Mouse (Mus musculus) CH12F3 (cell line): ENCODE results near the gene Zdhhc1.

Experiments used
- in situ Hi-C: fragments of 300-500 bp; cut with MboI; formaldehyde crosslinking; loops from 2 replicates; pipeline ENCODE4 v1.14.3; 2020; ENCODE audit warnings: low sequenced_read_pairs

Gene Zdhhc1

GRCm38 (mm10) chr8:105496439-105497180, at the start of gene Zdhhc1:
Gene Zdhhc1, minus strand, starts transcription at chr8:105496902.
- in situ Hi-C loops = no loop called here

- in situ Hi-C loops = loop anchor here (10.0 kb wide), 1 partner anchor 60 kb away; no protein-coding TSS in a partner anchor
Observed at GRCm38 (mm10) chr8:105545249-105545648, 48.5 kb upstream of the Zdhhc1 start.

GRCm38 (mm10) chr8:105544544-105545205, 48.0 kb upstream of the Zdhhc1 start:
- in situ Hi-C loops = loop anchor here (10.0 kb wide), 1 partner anchor 60 kb away; no protein-coding TSS in a partner anchor

GRCm38 (mm10) chr8:105543703-105544102, 47.0 kb upstream of the Zdhhc1 start:
- in situ Hi-C loops = loop anchor here (10.0 kb wide), 1 partner anchor 59 kb away; no protein-coding TSS in a partner anchor

- in situ Hi-C loops = loop anchor here (10.0 kb wide), 1 partner anchor 58 kb away; no protein-coding TSS in a partner anchor
Observed at GRCm38 (mm10) chr8:105542808-105543207, 46.1 kb upstream of the Zdhhc1 start.

GRCm38 (mm10) chr8:105542032-105542656, 45.4 kb upstream of the Zdhhc1 start:
- in situ Hi-C loops = loop anchor here (10.0 kb wide), 1 partner anchor 57 kb away; no protein-coding TSS in a partner anchor

GRCm38 (mm10) chr8:105538940-105539339, 42.2 kb upstream of the Zdhhc1 start:
- in situ Hi-C loops = no loop called here

- in situ Hi-C loops = no loop called here
Observed at GRCm38 (mm10) chr8:105537011-105537677, 40.4 kb upstream of the Zdhhc1 start.

- in situ Hi-C loops = no loop called here
Observed at GRCm38 (mm10) chr8:105536546-105536945, 39.8 kb upstream of the Zdhhc1 start.

GRCm38 (mm10) chr8:105533892-105534329, 37.2 kb upstream of the Zdhhc1 start:
- in situ Hi-C loops = no loop called here

GRCm38 (mm10) chr8:105533439-105533838, 36.7 kb upstream of the Zdhhc1 start:
- in situ Hi-C loops = no loop called here

GRCm38 (mm10) chr8:105531774-105532173, 35.1 kb upstream of the Zdhhc1 start:
- in situ Hi-C loops = no loop called here

- in situ Hi-C loops = no loop called here
Observed at GRCm38 (mm10) chr8:105529271-105529670, 32.6 kb upstream of the Zdhhc1 start.

- in situ Hi-C loops = no loop called here
Observed at GRCm38 (mm10) chr8:105528206-105528605, 31.5 kb upstream of the Zdhhc1 start.

GRCm38 (mm10) chr8:105527110-105527509, 30.4 kb upstream of the Zdhhc1 start:
- in situ Hi-C loops = no loop called here

GRCm38 (mm10) chr8:105522890-105523289, 26.2 kb upstream of the Zdhhc1 start:
- in situ Hi-C loops = no loop called here

- in situ Hi-C loops = no loop called here
Observed at GRCm38 (mm10) chr8:105521995-105522769, 25.5 kb upstream of the Zdhhc1 start.

- in situ Hi-C loops = no loop called here
Observed at GRCm38 (mm10) chr8:105521061-105521460, 24.4 kb upstream of the Zdhhc1 start.

GRCm38 (mm10) chr8:105520521-105520920, 23.8 kb upstream of the Zdhhc1 start:
- in situ Hi-C loops = no loop called here

- in situ Hi-C loops = no loop called here
Observed at GRCm38 (mm10) chr8:105519591-105519990, 22.9 kb upstream of the Zdhhc1 start.
